Comparison of ENCODE assay signal across 28 mouse cellular contexts in the genomic region with DNA sequence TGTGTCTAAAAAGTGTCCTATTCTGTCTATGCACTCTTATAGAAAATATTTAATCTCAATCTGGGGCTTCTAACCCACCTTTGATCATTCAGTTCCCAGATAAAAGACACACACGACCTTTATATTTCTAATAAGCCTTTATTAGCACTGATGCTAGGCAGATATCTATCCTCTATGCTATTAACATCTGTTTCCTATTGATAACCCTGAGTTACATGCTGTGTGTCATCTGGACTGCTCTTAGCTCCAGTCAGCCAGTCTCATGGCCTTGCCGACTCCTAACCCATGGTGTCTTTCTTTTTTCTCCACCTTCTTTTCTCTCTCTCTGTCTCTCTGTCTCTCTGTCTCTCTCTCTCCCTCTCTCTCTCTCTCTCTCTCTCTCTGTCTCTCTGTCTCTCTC. TPM values are rescaled to one million over a fixed set of nuclear protein-coding genes. Genes with fewer than 3 reads are reported as not detected.
A peak's percentile ranks its signal among the peaks of the same experiment; 100 is the strongest.
DNase-seq lines count a peak whose midpoint lies in the region; ATAC-seq and TF ChIP-seq lines count a peak whose summit lies in the region.
"Had no signal": no experiment of that assay in that cellular context is flagged by ENCODE, and none has a peak within 500 bp of the region (broad histone marks: within the 10 kb centered on the region; RNA-seq: fewer than 3 reads in every experiment).

No protein-coding gene starts in this region.

- H3K4me3 ChIP-seq in liver, embryonic 12.5 days = no peak overlapping the region
- H3K4me3 ChIP-seq in liver, embryonic 14.5 days (ENCODE audit: insufficient read depth in 1 of 2, low read depth in 2 of 2, low read length in 2 of 2) = no peak overlapping the region
- no peak overlapping the region for H3K4me3 ChIP-seq in liver, postnatal 0 days (ENCODE audit: low read depth, low read length)
- H3K4me3 ChIP-seq in lung, adult 2 months (replicated peaks; ENCODE audit: extremely low read depth, low read depth, low read length) = no peak overlapping the region
- H3K4me3 ChIP-seq: embryonic facial prominence, embryonic 12.5 days; embryonic facial prominence, embryonic 15.5 days; gastrocnemius, adult 2 months; heart, embryonic 12.5 days; heart, embryonic 15.5 days; hindbrain, embryonic 10.5 days; hindbrain, embryonic 13.5 days had no signal

- 26% methylated on average over 2 of the region's 2 CpGs for WGBS in liver, embryonic 12.5 days (ENCODE audit: insufficient replicate concordance)
- WGBS in liver, embryonic 14.5 days (ENCODE audit: insufficient replicate concordance) = 28% methylated on average over 2 of the region's 2 CpGs
- WGBS in liver, postnatal 0 days (ENCODE audit: insufficient replicate concordance) = 44% methylated on average over 2 of the region's 2 CpGs
- 59% methylated on average over 2 of the region's 2 CpGs for WGBS in lung, adult 2 months

- ATAC-seq in liver, embryonic 12.5 days = peak; percentile 70
- peak; percentile 63; the same call in 1 of the 2 replicates for ATAC-seq in liver, embryonic 14.5 days (ENCODE audit: insufficient read depth)
- ATAC-seq in liver, postnatal 0 days = peak; percentile 43; the same call in 1 of the 2 replicates
- ATAC-seq: activated CD4-positive, CD25-positive, alpha-beta regulatory T cell, adult 4 months; CD4-positive, CD25-positive, alpha-beta regulatory T cell, adult 4 months; forebrain, embryonic 14.5 days; forebrain, postnatal 0 days; hindbrain, embryonic 16.5 days had no signal

- no peak overlapping the region for H3K4me2 ChIP-seq in liver, embryonic 12.5 days
- no peak overlapping the region for H3K4me2 ChIP-seq in liver, embryonic 14.5 days (ENCODE audit: low read depth)
- H3K4me2 ChIP-seq in liver, postnatal 0 days (ENCODE audit: low read depth, low read length) = no peak overlapping the region
- H3K4me2 ChIP-seq: embryonic facial prominence, embryonic 12.5 days; embryonic facial prominence, embryonic 15.5 days; heart, embryonic 12.5 days; heart, embryonic 15.5 days; hindbrain, embryonic 13.5 days had no signal

- no peak for TF ChIP-seq EP300 in liver, embryonic 14.5 days (IDR thresholded peaks at IDR 0.05; ENCODE audit: low read depth)
- no peak for TF ChIP-seq EP300 in liver, postnatal 0 days (IDR thresholded peaks at IDR 0.05; ENCODE audit: low read depth)

- no peak overlapping the region for H3K27ac ChIP-seq in liver, embryonic 12.5 days
- no peak overlapping the region for H3K27ac ChIP-seq in liver, embryonic 14.5 days
- H3K27ac ChIP-seq in liver, postnatal 0 days (ENCODE audit: low read depth) = no peak overlapping the region
- H3K27ac ChIP-seq: embryonic facial prominence, embryonic 12.5 days; embryonic facial prominence, embryonic 15.5 days; gastrocnemius, adult 2 months; heart, embryonic 15.5 days; hindbrain, embryonic 10.5 days; hindbrain, embryonic 13.5 days had no signal

- no peak for TF ChIP-seq POLR2A in lung, adult 2 months (IDR thresholded peaks at IDR 0.05; ENCODE audit: borderline replicate concordance, extremely low read depth, low read depth, low read length)

- no peak for TF ChIP-seq CTCF in liver, embryonic 14.5 days (IDR thresholded peaks at IDR 0.05; ENCODE audit: low read depth)
- no peak for TF ChIP-seq CTCF in liver, postnatal 0 days (IDR thresholded peaks at IDR 0.05; ENCODE audit: low read depth)
- TF ChIP-seq CTCF in lung, adult 2 months (IDR thresholded peaks at IDR 0.05; ENCODE audit: insufficient read depth, low read length) = no peak

- H3K27me3 ChIP-seq in liver, embryonic 12.5 days (replicated peaks) = no peaks in the 10 kb centered on the region
- no peaks in the 10 kb centered on the region for H3K27me3 ChIP-seq in liver, embryonic 14.5 days (ENCODE audit: control insufficient read depth, insufficient read depth, low read length)
- no peaks in the 10 kb centered on the region for H3K27me3 ChIP-seq in liver, postnatal 0 days (ENCODE audit: insufficient read depth, low read length)
- H3K27me3 ChIP-seq: embryonic facial prominence, embryonic 12.5 days; embryonic facial prominence, embryonic 15.5 days; heart, embryonic 12.5 days; heart, embryonic 15.5 days; hindbrain, embryonic 13.5 days had no signal

- 0 out of 2 replicates have a peak overlapping the region, but pooled peaks have one; percentile 29 for H3K9ac ChIP-seq in liver, embryonic 12.5 days
- H3K9ac ChIP-seq in liver, embryonic 14.5 days (replicated peaks) = no peak overlapping the region
- H3K9ac ChIP-seq in liver, postnatal 0 days (replicated peaks) = no peak overlapping the region
- H3K9ac ChIP-seq: embryonic facial prominence, embryonic 12.5 days; embryonic facial prominence, embryonic 15.5 days; forebrain, postnatal 0 days; heart, embryonic 12.5 days; heart, embryonic 15.5 days; hindbrain, embryonic 13.5 days had no signal

- no peak for DNase-seq in liver, embryonic 14.5 days (ENCODE audit: low read depth in 3 of 3, low spot score in 3 of 3)
- no peak for DNase-seq in liver, postnatal 0 days
- no peak for DNase-seq in lung, adult 2 months
- no peak for DNase-seq in thymus, postnatal 10 days (ENCODE audit: low spot score in 2 of 2)
- no peak for DNase-seq in lung, postnatal 36 days
- DNase-seq: adrenal gland, postnatal 10 days; adrenal gland, postnatal 36 days; cerebellum, adult 18-20 months; cerebellum, adult 9-10 months; cerebellum, postnatal 14 days; forebrain, postnatal 0 days; gastrocnemius, adult 2 months; gastrocnemius, postnatal 14 days; heart, adult 11 months; heart, postnatal 10 days; heart, postnatal 36 days had no signal

- peaks cover 7% of the 10 kb centered on the region; the same call in 1 of the 2 replicates for H3K4me1 ChIP-seq in liver, embryonic 12.5 days
- peaks cover 0 to 2% of the 10 kb centered on the region in 2 experiments; a peak in 1 of 4 replicates for H3K4me1 ChIP-seq in liver, embryonic 14.5 days (replicated peaks; ENCODE audit: control insufficient read depth in 2 of 2, insufficient read depth in 2 of 2, low read length in 1 of 2)
- H3K4me1 ChIP-seq in liver, postnatal 0 days (ENCODE audit: insufficient read depth) = no peaks in the 10 kb centered on the region
- no peaks in the 10 kb centered on the region for H3K4me1 ChIP-seq in lung, adult 2 months (ENCODE audit: control insufficient read depth, insufficient read depth, low read length)
- H3K4me1 ChIP-seq: embryonic facial prominence, embryonic 12.5 days; embryonic facial prominence, embryonic 15.5 days; heart, embryonic 12.5 days; heart, embryonic 15.5 days; hindbrain, embryonic 10.5 days; hindbrain, embryonic 13.5 days had no signal

- no peaks in the 10 kb centered on the region for H3K9me3 ChIP-seq in liver, embryonic 12.5 days (replicated peaks)
- no peaks in the 10 kb centered on the region for H3K9me3 ChIP-seq in liver, embryonic 14.5 days (ENCODE audit: control insufficient read depth, low read length)
- H3K9me3 ChIP-seq in liver, postnatal 0 days (ENCODE audit: low read length) = no peaks in the 10 kb centered on the region
- H3K9me3 ChIP-seq: embryonic facial prominence, embryonic 12.5 days; embryonic facial prominence, embryonic 15.5 days; heart, embryonic 12.5 days; heart, embryonic 15.5 days; hindbrain, embryonic 10.5 days; hindbrain, embryonic 13.5 days had no signal

- H3K36me3 ChIP-seq in liver, embryonic 12.5 days = peaks cover 70% of the 10 kb centered on the region
- H3K36me3 ChIP-seq in liver, embryonic 14.5 days (replicated peaks; ENCODE audit: control insufficient read depth, insufficient read depth, low read depth) = peaks cover 20% of the 10 kb centered on the region
- peaks cover 39% of the 10 kb centered on the region for H3K36me3 ChIP-seq in liver, postnatal 0 days (replicated peaks; ENCODE audit: insufficient read depth, low read length)

RNA-seq across cellular contexts. Expression of gene Lrp2bp, which starts 10.9 kb away (rescaled TPM):
- polyA plus RNA-seq in liver, embryonic 12.5 days (2016; fragmentation: Nextera tagmentation; extraction: Ambion mirVana) = 0.16 TPM in 1 of 2 replicates, not detected in the other
- polyA plus RNA-seq in liver, embryonic 14.5 days (2012; rRNA removed) = 0.02 TPM in 1 of 2 replicates, not detected in the other
- polyA plus RNA-seq in liver, embryonic 14.5 days (2014; fragmentation: Nextera tagmentation; extraction: Ambion mirVana) = 0.08 and 0.17 TPM in 2 replicates
- polyA plus RNA-seq in liver, postnatal 0 days (2015; fragmentation: Nextera tagmentation; extraction: Ambion mirVana) = not detected in 2 replicates
- 0.35 and 0.45 TPM in 2 replicates for polyA plus RNA-seq in lung, adult 2 months (2012; rRNA removed)

RNA-seq across cellular contexts. Expression of gene Ufsp2, which starts 12.9 kb away (rescaled TPM):
- polyA plus RNA-seq in liver, embryonic 12.5 days (2016; fragmentation: Nextera tagmentation; extraction: Ambion mirVana) = 38.3 and 45.4 TPM in 2 replicates
- 13.7 and 20.1 TPM in 2 replicates for polyA plus RNA-seq in liver, embryonic 14.5 days (2012; rRNA removed)
- polyA plus RNA-seq in liver, embryonic 14.5 days (2014; fragmentation: Nextera tagmentation; extraction: Ambion mirVana) = 32.4 and 36.0 TPM in 2 replicates
- 49.5 and 50.2 TPM in 2 replicates for polyA plus RNA-seq in liver, postnatal 0 days (2015; fragmentation: Nextera tagmentation; extraction: Ambion mirVana)
- 7.6 and 15.5 TPM in 2 replicates for polyA plus RNA-seq in lung, adult 2 months (2012; rRNA removed)

RNA-seq across cellular contexts. Expression of gene 1700029J07Rik, which starts 13.1 kb away (rescaled TPM):
- polyA plus RNA-seq in liver, embryonic 12.5 days (2016; fragmentation: Nextera tagmentation; extraction: Ambion mirVana) = 1.1 and 1.2 TPM in 2 replicates
- polyA plus RNA-seq in liver, embryonic 14.5 days (2012; rRNA removed) = 0.37 and 0.65 TPM in 2 replicates
- 0.18 and 0.53 TPM in 2 replicates for polyA plus RNA-seq in liver, embryonic 14.5 days (2014; fragmentation: Nextera tagmentation; extraction: Ambion mirVana)
- polyA plus RNA-seq in liver, postnatal 0 days (2015; fragmentation: Nextera tagmentation; extraction: Ambion mirVana) = 0.50 and 0.62 TPM in 2 replicates
- 1.1 and 1.2 TPM in 2 replicates for polyA plus RNA-seq in lung, adult 2 months (2012; rRNA removed)

RNA-seq across cellular contexts. Expression of gene Ankrd37, which starts 17.3 kb away (rescaled TPM):
- 8.8 and 9.6 TPM in 2 replicates for polyA plus RNA-seq in liver, embryonic 12.5 days (2016; fragmentation: Nextera tagmentation; extraction: Ambion mirVana)
- polyA plus RNA-seq in liver, embryonic 14.5 days (2012; rRNA removed) = 1.5 and 2.0 TPM in 2 replicates
- polyA plus RNA-seq in liver, embryonic 14.5 days (2014; fragmentation: Nextera tagmentation; extraction: Ambion mirVana) = 3.1 and 3.2 TPM in 2 replicates
- 3.0 and 9.1 TPM in 2 replicates for polyA plus RNA-seq in liver, postnatal 0 days (2015; fragmentation: Nextera tagmentation; extraction: Ambion mirVana)
- 2.6 and 3.9 TPM in 2 replicates for polyA plus RNA-seq in lung, adult 2 months (2012; rRNA removed)

RNA-seq across cellular contexts. Expression of gene Ccdc110, which starts 53.8 kb away (rescaled TPM):
- polyA plus RNA-seq in liver, embryonic 12.5 days (2016; fragmentation: Nextera tagmentation; extraction: Ambion mirVana) = not detected in 2 replicates
- polyA plus RNA-seq in liver, embryonic 14.5 days (2012; rRNA removed) = not detected in 2 replicates
- not detected in 2 replicates for polyA plus RNA-seq in liver, embryonic 14.5 days (2014; fragmentation: Nextera tagmentation; extraction: Ambion mirVana)
- polyA plus RNA-seq in liver, postnatal 0 days (2015; fragmentation: Nextera tagmentation; extraction: Ambion mirVana) = not detected in 2 replicates
- 0.14 TPM in 1 of 2 replicates, not detected in the other for polyA plus RNA-seq in lung, adult 2 months (2012; rRNA removed)
- polyA plus RNA-seq: activated CD4-positive, CD25-positive, alpha-beta regulatory T cell, adult 4 months; C2C12; CD4-positive, CD25-positive, alpha-beta regulatory T cell, adult 4 months; embryonic facial prominence, embryonic 15.5 days; heart, embryonic 15.5 days; hindbrain, embryonic 10.5 days had no signal
